Mouse (Mus musculus): ENCODE results near the gene Gpc6.

DNA sequence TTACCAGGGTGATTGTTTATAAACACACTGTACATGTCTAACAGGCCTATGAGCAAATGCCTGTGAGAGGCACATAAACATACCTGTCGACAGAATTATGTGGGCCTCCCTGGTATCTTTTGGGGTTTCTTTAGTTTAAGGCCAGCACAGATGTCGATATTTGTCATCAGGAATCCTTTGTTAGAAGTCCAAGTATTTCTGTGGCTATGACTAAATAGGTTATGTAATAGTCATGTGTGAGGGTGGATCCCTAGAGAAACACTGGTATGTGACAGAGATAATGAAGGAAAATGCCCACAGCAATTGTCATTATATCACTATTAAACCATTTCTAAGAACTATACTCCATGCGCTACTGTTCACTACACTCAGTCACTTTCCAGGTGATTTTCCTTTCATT lies 358.5 kb downstream of the Gpc6 start:
- TF ChIP-seq MAX (IDR thresholded peaks at IDR 0.05; ENCODE audit: low read length) (no peak), POLR2A (IDR thresholded peaks at IDR 0.05; ENCODE audit: low read depth, low read length) (no peak), CTCF (conservative IDR thresholded peaks at IDR 0.05 in 1 of 2, IDR thresholded peaks at IDR 0.05 in 1 of 2; ENCODE audit: low read depth in 2 of 2, low read length in 2 of 2) (no peak)

All from CH12.LX (cell line).